Mouse (Mus musculus) liver, adult 2 months (tissue): ENCODE results near the gene Tmem254a.
"Not testable (repeated sequence)": the region's sequence is repeated elsewhere in the genome, so short reads cannot be mapped to it uniquely, and the experiment has no call there.

Experiments used
- CTCF ChIP-seq: fragments of 200-500 bp; IDR thresholded peaks from 2 replicates; pipeline ENCODE4 v1.5.1; 2011; ENCODE audit warnings: low read depth, low read length, control low read depth
- POLR2A ChIP-seq: fragments of 200-500 bp; IDR thresholded peaks from 2 replicates; pipeline ENCODE4 v1.6.1; 2011; ENCODE audit warnings: low read length, control low read depth; ENCODE audit not compliant: insufficient read depth; ENCODE audit errors: extremely low read depth

DNA sequence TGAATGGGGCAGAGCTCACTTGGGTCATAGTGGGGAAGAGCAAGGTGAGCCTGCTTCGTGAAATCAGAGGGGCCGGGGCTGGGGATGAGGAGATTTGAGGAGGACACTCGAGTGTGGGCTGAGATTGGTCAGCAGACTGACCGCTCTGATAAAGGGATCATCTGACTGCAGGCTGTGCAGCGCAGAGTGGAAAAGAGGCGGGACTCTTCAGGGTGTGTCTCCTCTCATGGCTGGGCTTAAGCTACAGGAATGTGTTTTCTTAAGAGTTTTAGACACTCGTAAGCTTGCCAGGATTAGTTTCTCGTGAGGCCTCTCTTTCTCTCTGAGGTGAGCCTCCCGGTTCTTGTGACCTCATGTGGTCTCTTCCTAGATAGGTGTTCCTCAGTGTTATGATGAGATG, 45.7 kb downstream of the Tmem254a start:
- TF ChIP-seq POLR2A, CTCF: not testable (repeated sequence)
